Mouse (Mus musculus) intestine, postnatal 0 days (tissue): Measurements from ENCODE around the gene Plppr2. TPM values are rescaled to one million over a fixed set of nuclear protein-coding genes. Genes with fewer than 3 reads are reported as not detected.
A peak's percentile ranks its signal among the peaks of the same experiment; 100 is the strongest.

Experiments used
- ATAC-seq: fragments of 200-750 bp; cut with Nextera tagmentation; 2 replicates; pipeline ENCODE4 v1.8.0; 2017; ENCODE audit warnings: mild to moderate bottlenecking, moderate TSS enrichment, moderate library complexity
- H3K27ac ChIP-seq: fragments of 300-500 bp; sonication (generic); 2 replicates; pipeline ENCODE4 v1.5.1; 2014; ENCODE audit warnings: mild to moderate bottlenecking, low read depth, low read length, moderate library complexity
- H3K27me3 ChIP-seq: fragments of 300-500 bp; sonication (generic); replicated peaks from 2 replicates; pipeline ENCODE4 v1.6.1; 2014; ENCODE audit warnings: low read length, mixed read lengths; ENCODE audit not compliant: control insufficient read depth, insufficient read depth
- H3K36me3 ChIP-seq: fragments of 300-500 bp; sonication (generic); 2 replicates; pipeline ENCODE4 v1.6.1; 2014; ENCODE audit warnings: mild to moderate bottlenecking, moderate library complexity; ENCODE audit not compliant: control insufficient read depth, insufficient read depth
- H3K4me1 ChIP-seq: fragments of 300-500 bp; sonication (generic); replicated peaks from 2 replicates; pipeline ENCODE4 v1.6.1; 2014; ENCODE audit warnings: antibody characterized with exemption, low read length, mixed read lengths; ENCODE audit not compliant: control insufficient read depth, insufficient read depth
- H3K4me2 ChIP-seq: fragments of 300-500 bp; sonication (generic); replicated peaks from 2 replicates; pipeline ENCODE4 v1.6.1; 2014; ENCODE audit warnings: low read depth, mild to moderate bottlenecking, moderate library complexity
- H3K4me3 ChIP-seq: fragments of 300-500 bp; sonication (generic); 2 replicates; pipeline ENCODE4 v1.5.1; 2014; ENCODE audit warnings: low read depth, low read length
- H3K9ac ChIP-seq: fragments of 300-500 bp; sonication (generic); 2 replicates; pipeline ENCODE4 v1.6.1; 2014; ENCODE audit warnings: mild to moderate bottlenecking, low read depth, low read length
- H3K9me3 ChIP-seq: fragments of 300-500 bp; sonication (generic); 2 replicates; pipeline ENCODE4 v1.6.1; 2016; ENCODE audit warnings: mixed run types; ENCODE audit not compliant: control insufficient read depth
- CTCF ChIP-seq: sonication (generic); IDR thresholded peaks from 2 replicates; pipeline ENCODE4 v1.5.1; 2016; ENCODE audit warnings: low read depth, mild to moderate bottlenecking, control low read depth, antibody characterized with exemption, moderate library complexity
- WGBS: fragments of 180-500 bp; shearing (Covaris S2); extraction: QIAGEN DNeasy Blood & Tissue Kit; methylation state at CpG from one replicate; pipeline ENCODE4 v1.1.7; 2014; 5-methylcytosine and 5-hydroxymethylcytosine counted together
- polyA plus RNA-seq: library from polyadenylated mRNA; unstranded; fragments of >200 nt; fragmentation: Nextera tagmentation; extraction: Ambion mirVana; gene quantifications from 2 replicates; pipeline ENCODE4 v1.2.1, GENCODE M21; 2015

Plppr2 gene
- polyA plus RNA-seq, 1 experiment from 2014 or later = 3.2 TPM

- Histone ChIP-seq H3K27me3 (no peaks in the 10 kb centered on the region), H3K27ac (0 out of 2 replicates have a peak overlapping the region, but pooled peaks have one; percentile 61), H3K4me1 (no peaks in the 10 kb centered on the region), H3K9ac (peak overlapping the region; percentile 53; the same call in 1 of the 2 replicates), H3K4me3 (peak overlapping the region; percentile 65), H3K9me3 (no peaks in the 10 kb centered on the region), H3K36me3 (peaks cover 16% of the 10 kb centered on the region), H3K4me2 (peak overlapping the region; percentile 97)
- ATAC-seq = peak; percentile 59
- WGBS = 33% methylated on average over 3 of the region's 3 CpGs
- TF ChIP-seq CTCF = no peak
These were observed 19.9 kb upstream of the Plppr2 start for GRCm38 (mm10) chr9:21916851-21917492.

- Histone ChIP-seq H3K4me2 (peak overlapping the region; percentile 97), H3K9ac (peak overlapping the region; percentile 53), H3K36me3 (peaks cover 11% of the 10 kb centered on the region; the same call in 1 of the 2 replicates), H3K4me3 (peak overlapping the region; percentile 65), H3K9me3 (no peaks in the 10 kb centered on the region), H3K4me1 (no peaks in the 10 kb centered on the region), H3K27ac (peak overlapping the region; percentile 61), H3K27me3 (no peaks in the 10 kb centered on the region)
- ATAC-seq = peak; percentile 27
- no peak for TF ChIP-seq CTCF
- WGBS = 2% methylated on average over 35 of the region's 35 CpGs
These were observed 19.3 kb upstream of the Plppr2 start for GRCm38 (mm10) chr9:21917493-21918034.

GRCm38 (mm10) chr9:21918035-21918592 lies 18.7 kb upstream of the Plppr2 start, which contains the start of gene Rab3d:
Rab3d (minus strand) TSS chr9:21918192.
- no peaks in the 10 kb centered on the region for H3K4me1 ChIP-seq
- no peak for TF ChIP-seq CTCF
- H3K9ac ChIP-seq = peak within 1 kb of the TSS; percentile 53
- peak within 1 kb of the TSS; percentile 65 for H3K4me3 ChIP-seq
- peaks cover 11% of the 10 kb centered on the region; the same call in 1 of the 2 replicates for H3K36me3 ChIP-seq
- peak within 1 kb of the TSS; percentile 97 for H3K4me2 ChIP-seq
- WGBS = under 1% methylated on average over 36 of the region's 36 CpGs
- H3K27me3 ChIP-seq = no peaks in the 10 kb centered on the region
- peak within 1 kb of the TSS; percentile 61 for H3K27ac ChIP-seq
- peak; percentile 89 for ATAC-seq
- no peaks in the 10 kb centered on the region for H3K9me3 ChIP-seq

DNA sequence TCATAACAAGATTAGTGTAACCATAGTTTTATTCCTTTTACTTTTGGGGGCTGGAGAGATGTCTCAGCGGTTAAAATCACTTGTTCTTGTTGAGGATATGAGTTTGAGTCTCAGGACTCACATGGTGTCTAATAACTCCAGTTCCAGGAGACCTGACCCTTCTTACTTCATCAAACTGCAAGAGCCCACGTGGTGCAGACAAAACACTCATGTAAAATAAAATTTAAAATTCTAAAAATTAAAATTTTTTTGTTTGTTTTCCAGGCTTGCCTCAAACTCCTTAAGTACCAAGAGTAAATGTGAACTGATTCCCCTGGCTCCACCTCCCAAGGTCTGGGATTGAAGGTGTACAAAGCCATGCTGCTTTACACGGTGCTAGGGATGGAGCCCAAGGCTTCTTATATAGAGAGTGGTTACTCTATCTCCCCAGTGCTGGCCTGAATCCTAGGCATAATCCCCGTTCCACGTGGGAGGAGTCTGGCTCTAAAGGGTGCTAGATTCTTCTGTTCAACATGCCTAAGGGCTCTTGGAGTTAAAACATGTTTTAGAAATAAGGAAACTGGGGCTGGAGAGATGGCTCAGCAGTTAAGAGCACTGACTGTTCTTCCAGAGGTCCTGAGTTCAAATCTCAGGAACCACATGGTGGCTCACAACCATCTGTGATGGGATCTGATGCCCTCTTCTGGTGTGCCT lies 18.0 kb upstream of the Plppr2 start:
- Histone ChIP-seq H3K9me3 (no peaks in the 10 kb centered on the region), H3K27ac (no peak overlapping the region), H3K4me2 (peak overlapping the region; percentile 97; the same call in 1 of the 2 replicates), H3K36me3 (peaks cover 11% of the 10 kb centered on the region; the same call in 1 of the 2 replicates), H3K27me3 (no peaks in the 10 kb centered on the region), H3K4me1 (no peaks in the 10 kb centered on the region), H3K4me3 (no peak overlapping the region), H3K9ac (no peak overlapping the region)
- TF ChIP-seq CTCF = no peak
- no peak for ATAC-seq
- WGBS = 26% methylated on average over 5 of the region's 5 CpGs

DNA sequence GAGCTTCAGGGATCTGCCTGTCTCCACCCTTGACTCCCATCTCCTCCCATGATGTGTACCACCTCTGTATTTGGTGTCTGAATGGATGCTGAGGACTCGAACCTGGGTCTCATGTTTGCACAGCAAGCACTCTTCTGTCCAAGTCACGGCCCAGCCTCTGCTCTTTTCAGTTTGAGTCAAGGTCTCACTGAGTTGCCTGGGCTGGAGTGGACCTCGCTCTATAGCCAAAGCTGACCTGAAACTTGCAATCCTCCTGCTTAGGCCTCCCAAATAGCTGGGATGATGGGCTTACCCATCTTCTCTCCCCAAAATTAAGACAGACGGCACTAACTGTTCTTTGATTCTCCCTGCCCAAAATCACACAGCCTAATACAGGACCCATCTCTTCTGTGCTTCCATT lies 13.8 kb upstream of the Plppr2 start:
- H3K27ac ChIP-seq = no peak overlapping the region

More for the DNA sequence above, 13.8 kb upstream of the Plppr2 start:
- TF ChIP-seq CTCF = no peak
- Histone ChIP-seq H3K9me3 (no peaks in the 10 kb centered on the region), H3K4me2 (no peak overlapping the region), H3K4me1 (peaks cover 5% of the 10 kb centered on the region; the same call in 1 of the 2 replicates), H3K36me3 (no peaks in the 10 kb centered on the region; the same call in 1 of the 2 replicates), H3K4me3 (no peak overlapping the region), H3K9ac (no peak overlapping the region), H3K27me3 (no peaks in the 10 kb centered on the region)
- 92% methylated on average over 4 of the region's 4 CpGs for WGBS
- no peak for ATAC-seq
